Mouse (Mus musculus) intestine, embryonic 14.5 days (tissue): Measurements from ENCODE around the gene Armc2. TPM values are rescaled to one million over a fixed set of nuclear protein-coding genes. Genes with fewer than 3 reads are reported as not detected.

Experiments
- ATAC-seq: fragments of 200-750 bp; cut with Nextera tagmentation; replicated peaks from 2 replicates; pipeline ENCODE4 v1.8.0; 2017; ENCODE audit warnings: low read depth, moderate number of reproducible peaks, moderate TSS enrichment, moderate library complexity; ENCODE audit not compliant: low FRiP score, low TSS enrichment
- DNase-seq: peaks from one replicate; pipeline ENCODE4 v3.0.0-alpha.2; 2018; ENCODE audit warnings: low spot score
- H3K27ac ChIP-seq: fragments of 300-500 bp; sonication (generic); 2 replicates; pipeline ENCODE4 v1.5.1; 2014; ENCODE audit warnings: low read depth, mild to moderate bottlenecking, control low read depth
- H3K27me3 ChIP-seq: fragments of 300-500 bp; sonication (generic); replicated peaks from 2 replicates; pipeline ENCODE4 v1.6.1; 2014; ENCODE audit warnings: low read length, control low read depth; ENCODE audit not compliant: control insufficient read depth, insufficient read depth
- H3K36me3 ChIP-seq: fragments of 300-500 bp; sonication (generic); 2 replicates; pipeline ENCODE4 v1.6.1; 2014; ENCODE audit warnings: low read length, control low read depth; ENCODE audit not compliant: control insufficient read depth, insufficient read depth
- H3K4me1 ChIP-seq: fragments of 300-500 bp; sonication (generic); replicated peaks from 2 replicates; pipeline ENCODE4 v1.6.1; 2014; ENCODE audit warnings: low read length, control low read depth, mixed read lengths; ENCODE audit not compliant: control insufficient read depth, insufficient read depth
- H3K4me2 ChIP-seq: fragments of 300-500 bp; sonication (generic); 2 replicates; pipeline ENCODE4 v1.6.1; 2014; ENCODE audit warnings: low read length
- H3K4me3 ChIP-seq: fragments of 300-500 bp; sonication (generic); 2 replicates; pipeline ENCODE4 v1.5.1; 2014; ENCODE audit warnings: low read depth, low read length, control low read depth, mixed read lengths
- H3K9ac ChIP-seq: fragments of 300-500 bp; sonication (generic); 2 replicates; pipeline ENCODE4 v1.6.1; 2014; ENCODE audit warnings: mild to moderate bottlenecking, low read length
- H3K9me3 ChIP-seq: fragments of 300-500 bp; sonication (generic); 2 replicates; pipeline ENCODE4 v1.6.1; 2016; ENCODE audit warnings: low read length, control low read depth; ENCODE audit not compliant: control insufficient read depth
- WGBS: fragments of 180-500 bp; shearing (Covaris S2); extraction: QIAGEN DNeasy Blood & Tissue Kit; methylation state at CpG from one replicate; pipeline ENCODE4 v1.1.7; 2014; 5-methylcytosine and 5-hydroxymethylcytosine counted together
- polyA plus RNA-seq: library from polyadenylated mRNA; unstranded; fragments of >200 nt; fragmentation: Nextera tagmentation; extraction: Ambion mirVana; gene quantifications from 2 replicates; pipeline ENCODE4 v1.2.1, GENCODE M21; 2014

Armc2 gene
- polyA plus RNA-seq, 1 experiment from 2014 or later = 1.7 TPM

DNA sequence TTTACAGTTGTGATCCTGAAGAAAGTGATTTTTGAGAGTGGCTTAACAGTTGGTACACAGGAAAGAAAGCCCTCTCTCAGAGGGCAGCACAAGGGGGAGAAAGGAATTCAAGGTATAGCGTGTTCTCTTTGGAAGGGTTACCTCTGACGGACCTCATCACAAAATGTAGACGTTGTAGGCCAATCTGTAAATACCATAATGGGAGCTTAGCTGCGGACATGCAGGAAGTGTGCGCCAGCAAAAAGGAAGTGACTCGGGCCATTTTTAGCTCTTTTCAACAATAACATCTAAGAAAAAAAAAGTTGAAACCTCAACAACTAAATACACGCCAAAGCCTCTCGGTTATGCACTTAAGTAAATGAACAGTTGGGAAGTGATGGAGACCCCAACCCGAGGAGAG, 45.6 kb downstream of the Armc2 start:
- no peak for DNase-seq
- H3K36me3 ChIP-seq = no peaks in the 10 kb centered on the region
- no peak overlapping the region for H3K4me2 ChIP-seq
- H3K4me3 ChIP-seq = no peak overlapping the region
- no peak overlapping the region for H3K9ac ChIP-seq
- no peaks in the 10 kb centered on the region for H3K27me3 ChIP-seq
- no peak overlapping the region for H3K27ac ChIP-seq
- ATAC-seq = no peak
- 79% methylated on average over 9 of the region's 9 CpGs for WGBS
- no peaks in the 10 kb centered on the region for H3K4me1 ChIP-seq
- H3K9me3 ChIP-seq = no peaks in the 10 kb centered on the region

DNA sequence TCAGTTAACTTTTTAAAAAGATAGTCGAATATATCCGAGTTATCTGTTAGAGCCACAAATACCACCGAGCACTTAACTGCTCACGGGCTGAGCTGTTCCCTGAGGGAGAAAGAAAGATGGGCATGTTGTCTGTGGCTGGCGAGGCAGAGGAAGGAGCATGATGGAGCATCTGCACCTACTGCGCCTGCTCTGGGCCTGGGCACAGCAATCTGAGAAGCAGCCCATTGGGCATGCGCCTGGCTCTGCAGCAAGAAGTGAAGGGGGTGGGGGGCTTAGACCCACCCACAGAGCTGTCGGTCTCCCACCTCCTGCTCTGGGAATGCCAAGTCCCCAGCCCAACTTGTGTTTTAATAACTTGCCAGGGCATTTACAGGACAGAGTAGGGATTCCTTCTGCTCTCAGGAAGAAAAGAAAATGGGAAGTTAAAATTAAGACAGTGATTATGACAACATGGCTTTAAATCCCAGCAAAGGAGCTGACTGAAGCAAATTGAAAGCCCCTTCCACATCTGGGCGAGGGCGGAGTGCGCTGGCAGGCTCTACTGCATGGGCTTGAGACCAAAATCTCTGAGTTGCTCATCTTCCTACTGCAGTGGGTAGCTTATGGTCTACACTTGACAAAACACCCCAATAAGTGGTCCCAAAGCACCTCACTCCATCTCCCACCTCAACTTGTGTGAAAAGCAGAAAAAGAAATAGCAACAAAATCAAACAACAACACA, 50.2 kb downstream of the Armc2 start:
- 77% methylated on average over 11 of the region's 11 CpGs for WGBS
- H3K9ac ChIP-seq = no peak overlapping the region
- no peaks in the 10 kb centered on the region for H3K4me1 ChIP-seq
- DNase-seq (no peak), ATAC-seq (no peak)
- H3K4me2 ChIP-seq = no peak overlapping the region
- H3K4me3 ChIP-seq = no peak overlapping the region
- H3K9me3 ChIP-seq = no peaks in the 10 kb centered on the region
- H3K36me3 ChIP-seq = no peaks in the 10 kb centered on the region
- H3K27me3 ChIP-seq = no peaks in the 10 kb centered on the region
- no peak overlapping the region for H3K27ac ChIP-seq

DNA sequence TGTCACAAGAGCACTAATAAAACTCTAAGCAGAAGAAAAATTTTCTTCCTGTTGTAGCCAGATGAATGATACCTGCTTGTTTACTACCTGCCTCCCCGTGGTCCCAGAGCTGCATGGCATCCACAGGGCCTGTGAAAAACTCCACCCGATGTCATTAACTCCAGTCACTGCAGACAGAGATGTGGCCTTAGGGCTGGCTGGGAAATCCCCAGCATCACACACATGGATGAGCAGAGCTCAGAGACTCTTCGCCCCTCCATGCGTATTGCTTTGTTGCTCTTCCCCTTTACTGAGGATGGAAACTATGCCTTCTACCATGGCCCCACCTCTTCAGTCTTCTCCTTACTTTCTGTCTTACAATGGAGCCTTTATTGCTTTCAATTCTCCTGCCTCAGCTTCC, 55.5 kb downstream of the Armc2 start:
- Histone ChIP-seq H3K27ac (no peak overlapping the region), H3K4me2 (no peak overlapping the region), H3K4me3 (no peak overlapping the region), H3K4me1 (no peaks in the 10 kb centered on the region), H3K9ac (no peak overlapping the region), H3K9me3 (no peaks in the 10 kb centered on the region), H3K27me3 (no peaks in the 10 kb centered on the region), H3K36me3 (no peaks in the 10 kb centered on the region)
- no peak for ATAC-seq
- 64% methylated on average over 4 of the region's 4 CpGs for WGBS
- no peak for DNase-seq

DNA sequence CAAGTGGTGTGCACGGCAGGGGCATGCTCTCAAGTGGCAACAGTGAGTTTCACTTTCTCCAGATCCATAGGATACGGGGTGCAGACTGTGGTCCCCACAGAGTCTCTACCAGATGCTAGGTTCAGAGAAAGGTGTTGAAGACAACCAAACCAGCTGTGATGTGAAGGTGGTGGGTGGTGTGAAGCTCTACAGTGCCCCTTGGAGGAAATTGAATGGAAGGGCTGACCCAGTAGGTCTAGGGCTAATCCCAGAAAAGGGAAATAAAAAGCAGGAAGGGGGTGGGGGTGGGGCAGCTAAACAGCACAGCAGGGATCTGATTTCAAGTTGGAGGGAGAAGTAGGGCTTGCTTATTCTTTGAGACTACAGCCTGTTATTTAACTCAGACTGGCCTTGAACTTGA, 58.4 kb downstream of the Armc2 start:
- WGBS = 65% methylated on average over 2 of the region's 2 CpGs
- no peak overlapping the region for H3K27ac ChIP-seq
- no peaks in the 10 kb centered on the region for H3K27me3 ChIP-seq
- H3K9ac ChIP-seq = no peak overlapping the region
- ATAC-seq (no peak), DNase-seq (no peak)
- H3K36me3 ChIP-seq = no peaks in the 10 kb centered on the region
- H3K4me1 ChIP-seq = no peaks in the 10 kb centered on the region
- no peak overlapping the region for H3K4me3 ChIP-seq
- H3K4me2 ChIP-seq = no peak overlapping the region
- H3K9me3 ChIP-seq = no peaks in the 10 kb centered on the region

DNA sequence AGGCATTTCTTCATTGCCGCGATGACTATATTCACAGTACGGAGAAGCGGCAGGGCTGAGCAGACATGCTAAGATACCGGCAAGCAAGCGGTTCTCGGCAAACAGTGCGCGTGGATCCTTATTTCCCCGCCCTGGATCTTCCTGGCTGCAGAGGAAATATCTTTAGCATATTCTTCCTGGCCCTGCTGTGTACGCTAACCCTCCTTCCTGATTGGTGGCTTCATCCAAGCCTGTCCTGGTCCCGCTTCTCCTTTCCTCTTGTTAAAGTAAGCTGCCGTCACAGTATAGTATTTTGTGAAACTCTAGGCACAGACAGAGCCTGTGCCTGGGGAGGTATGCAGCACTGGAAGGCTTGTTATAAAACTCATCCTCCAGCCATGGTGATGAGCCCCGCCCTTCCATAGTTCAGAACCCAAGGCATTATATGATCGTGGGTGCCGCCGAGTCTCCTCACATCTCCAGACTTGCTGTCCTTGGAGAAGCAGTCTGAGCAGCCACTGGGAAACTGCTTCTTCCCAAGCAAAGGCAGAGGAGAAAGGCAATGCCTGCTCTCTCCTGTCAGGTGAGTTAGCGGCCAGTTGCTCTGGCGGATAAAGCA, 59.5 kb downstream of the Armc2 start:
- Histone ChIP-seq H3K9ac (no peak overlapping the region), H3K27me3 (no peaks in the 10 kb centered on the region), H3K9me3 (no peaks in the 10 kb centered on the region), H3K4me1 (no peaks in the 10 kb centered on the region), H3K27ac (no peak overlapping the region), H3K4me2 (no peak overlapping the region), H3K36me3 (no peaks in the 10 kb centered on the region), H3K4me3 (no peak overlapping the region)
- DNase-seq (no peak), ATAC-seq (no peak)
- WGBS = 88% methylated on average over 19 of the region's 19 CpGs

DNA sequence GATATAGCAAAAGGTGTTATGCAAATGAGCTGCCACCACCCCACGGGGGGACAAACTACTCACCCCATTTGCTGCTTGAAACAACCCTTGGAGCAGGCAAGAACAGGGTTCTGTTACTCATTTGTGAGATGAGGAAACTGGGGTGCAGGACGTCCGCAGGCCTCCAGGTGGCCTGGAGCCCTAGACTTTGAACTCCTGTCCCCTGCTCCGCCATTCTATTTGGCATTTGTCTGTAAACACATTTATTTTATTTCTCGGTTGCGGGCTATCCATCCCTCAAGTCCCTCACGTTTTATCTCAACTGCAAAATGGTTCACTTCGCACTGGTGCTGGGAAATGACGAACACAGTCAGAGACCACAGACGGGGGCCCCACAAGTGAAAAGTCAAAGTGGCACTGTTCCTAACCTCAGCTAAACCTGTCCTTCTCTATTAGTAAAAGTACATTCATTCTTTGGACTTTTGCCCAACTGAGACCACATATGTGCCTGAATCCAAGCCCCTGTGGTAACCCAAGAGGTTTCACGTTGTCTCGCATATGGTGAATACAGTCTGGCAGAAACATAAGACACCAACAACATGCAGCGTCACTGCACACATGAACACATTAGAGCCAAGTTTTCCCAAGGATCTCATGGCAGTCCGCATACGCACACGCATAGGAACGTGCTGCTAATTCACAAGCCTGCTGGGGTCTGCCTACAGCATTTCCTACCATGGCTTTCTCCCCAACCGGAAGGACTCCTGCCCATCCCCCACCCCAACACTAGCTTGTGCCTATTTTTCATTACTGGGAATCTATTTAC, 60.6 kb downstream of the Armc2 start:
- WGBS = 86% methylated on average over 18 of the region's 18 CpGs
- no peaks in the 10 kb centered on the region for H3K9me3 ChIP-seq
- no peak overlapping the region for H3K4me3 ChIP-seq
- H3K27ac ChIP-seq = no peak overlapping the region
- no peak for DNase-seq
- no peaks in the 10 kb centered on the region for H3K36me3 ChIP-seq
- no peak overlapping the region for H3K9ac ChIP-seq
- ATAC-seq = no peak
- no peaks in the 10 kb centered on the region for H3K27me3 ChIP-seq
- no peak overlapping the region for H3K4me2 ChIP-seq
- H3K4me1 ChIP-seq = no peaks in the 10 kb centered on the region

DNA sequence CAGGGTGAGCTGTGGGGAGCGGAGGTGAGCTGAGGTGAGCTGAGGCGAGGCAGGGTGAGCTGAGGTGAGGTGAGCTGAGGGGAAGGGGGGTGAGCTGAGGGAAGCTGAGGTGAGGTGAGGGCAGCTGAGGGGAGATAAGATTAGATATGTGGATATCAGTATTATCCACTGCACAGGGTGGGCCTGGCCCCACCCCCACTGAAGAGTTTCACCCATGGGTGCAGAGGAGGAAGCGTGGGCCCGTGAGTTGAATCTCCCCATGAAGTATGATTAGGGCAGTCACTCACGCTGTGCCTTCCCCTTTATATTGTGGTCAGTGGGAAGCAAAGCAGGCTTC, 64.7 kb downstream of the Armc2 start:
- no peak overlapping the region for H3K4me3 ChIP-seq
- no peaks in the 10 kb centered on the region for H3K27me3 ChIP-seq
- no peak for DNase-seq
- WGBS = 90% methylated on average over 5 of the region's 5 CpGs
- no peaks in the 10 kb centered on the region for H3K4me1 ChIP-seq
- ATAC-seq = 0 out of 2 replicates have a peak, but pooled peaks have one; percentile 32
- no peak overlapping the region for H3K27ac ChIP-seq
- no peaks in the 10 kb centered on the region for H3K36me3 ChIP-seq
- H3K9me3 ChIP-seq = no peaks in the 10 kb centered on the region
- H3K4me2 ChIP-seq = no peak overlapping the region
- no peak overlapping the region for H3K9ac ChIP-seq

DNA sequence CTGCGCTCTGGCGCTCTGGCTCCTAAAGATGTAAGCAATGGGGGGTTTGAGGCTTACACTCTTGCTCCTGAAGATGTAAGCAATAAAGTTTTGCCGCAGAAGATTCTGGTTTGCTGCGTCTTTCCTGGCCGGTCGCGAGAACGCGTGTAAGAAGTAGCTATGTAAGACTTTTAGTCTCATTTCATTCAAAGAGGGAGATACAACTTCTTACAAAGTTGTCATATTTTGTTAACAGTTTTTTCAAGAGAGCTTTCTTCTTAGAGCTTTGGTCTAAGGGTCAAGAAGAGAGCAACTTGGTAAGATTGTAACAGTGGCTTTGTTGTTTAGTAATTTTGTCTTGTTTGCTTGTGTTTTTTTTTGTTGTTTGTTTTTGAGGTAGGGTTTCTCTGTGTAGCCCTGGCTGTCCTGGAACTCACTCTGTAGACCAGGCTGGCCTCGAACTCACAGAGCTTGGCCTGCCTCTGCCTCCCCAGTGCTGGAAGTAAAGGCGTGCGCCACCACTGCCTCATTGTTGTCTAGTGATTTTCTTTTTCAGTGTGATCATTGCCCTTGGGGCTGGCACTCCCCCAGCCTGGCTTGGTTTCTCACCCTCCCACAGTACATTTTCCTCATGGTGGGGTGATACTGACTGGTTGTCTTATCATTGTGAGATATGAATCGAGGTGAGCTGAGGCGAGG, 65.3 kb downstream of the Armc2 start:
- Histone ChIP-seq H3K9ac (no peak overlapping the region), H3K4me1 (no peaks in the 10 kb centered on the region), H3K4me3 (no peak overlapping the region), H3K27me3 (no peaks in the 10 kb centered on the region), H3K36me3 (no peaks in the 10 kb centered on the region), H3K9me3 (no peaks in the 10 kb centered on the region), H3K4me2 (no peak overlapping the region), H3K27ac (no peak overlapping the region)
- ATAC-seq (no peak), DNase-seq (no peak)
- 86% methylated on average over 14 of the region's 14 CpGs for WGBS
